Mouse (Mus musculus) embryonic facial prominence, embryonic 12.5 days (tissue): Measurements from ENCODE around the gene Abcc4. TPM values are rescaled to one million over a fixed set of nuclear protein-coding genes. Genes with fewer than 3 reads are reported as not detected.

ENCODE experiments used
- ATAC-seq: fragments of 200-750 bp; cut with Nextera tagmentation; 2 replicates; pipeline ENCODE4 v1.8.0; 2017; ENCODE audit not compliant: insufficient number of reproducible peaks, insufficient read depth, low FRiP score, low TSS enrichment
- H3K27ac ChIP-seq: fragments of 300-500 bp; sonication (generic); 2 replicates; pipeline ENCODE4 v1.5.1; 2016; ENCODE audit warnings: mild to moderate bottlenecking
- H3K27me3 ChIP-seq: fragments of 300-500 bp; sonication (generic); 2 replicates; pipeline ENCODE4 v1.6.1; 2016; ENCODE audit warnings: mild to moderate bottlenecking, moderate library complexity
- H3K36me3 ChIP-seq: fragments of 300-500 bp; sonication (generic); 2 replicates; pipeline ENCODE4 v1.6.1; 2016; ENCODE audit warnings: mild to moderate bottlenecking
- H3K4me1 ChIP-seq: fragments of 300-500 bp; sonication (generic); 2 replicates; pipeline ENCODE4 v1.6.1; 2016
- H3K4me2 ChIP-seq: fragments of 300-500 bp; sonication (generic); replicated peaks from 2 replicates; pipeline ENCODE4 v1.6.1; 2016; ENCODE audit warnings: mild to moderate bottlenecking, moderate library complexity
- H3K4me3 ChIP-seq: fragments of 300-500 bp; sonication (generic); 2 replicates; pipeline ENCODE4 v1.5.1; 2016; ENCODE audit warnings: mild to moderate bottlenecking
- H3K9ac ChIP-seq: fragments of 300-500 bp; sonication (generic); 2 replicates; pipeline ENCODE4 v1.6.1; 2016; ENCODE audit warnings: mild to moderate bottlenecking, moderate library complexity
- H3K9me3 ChIP-seq: fragments of 300-500 bp; sonication (generic); 2 replicates; pipeline ENCODE4 v1.6.1; 2016; ENCODE audit warnings: mild to moderate bottlenecking, moderate library complexity
- WGBS: fragments of 180-500 bp; shearing (Covaris S2); methylation state at CpG from one replicate; pipeline ENCODE4 v1.1.7; 2016; 5-methylcytosine and 5-hydroxymethylcytosine counted together
- polyA plus RNA-seq: library from polyadenylated mRNA; unstranded; fragments of >200 nt; fragmentation: Nextera tagmentation; extraction: Ambion mirVana; gene quantifications from 2 replicates; pipeline ENCODE4 v1.2.1, GENCODE M21; 2016

Abcc4 gene
- 2.3 and 2.8 TPM in 2 replicates for polyA plus RNA-seq

DNA sequence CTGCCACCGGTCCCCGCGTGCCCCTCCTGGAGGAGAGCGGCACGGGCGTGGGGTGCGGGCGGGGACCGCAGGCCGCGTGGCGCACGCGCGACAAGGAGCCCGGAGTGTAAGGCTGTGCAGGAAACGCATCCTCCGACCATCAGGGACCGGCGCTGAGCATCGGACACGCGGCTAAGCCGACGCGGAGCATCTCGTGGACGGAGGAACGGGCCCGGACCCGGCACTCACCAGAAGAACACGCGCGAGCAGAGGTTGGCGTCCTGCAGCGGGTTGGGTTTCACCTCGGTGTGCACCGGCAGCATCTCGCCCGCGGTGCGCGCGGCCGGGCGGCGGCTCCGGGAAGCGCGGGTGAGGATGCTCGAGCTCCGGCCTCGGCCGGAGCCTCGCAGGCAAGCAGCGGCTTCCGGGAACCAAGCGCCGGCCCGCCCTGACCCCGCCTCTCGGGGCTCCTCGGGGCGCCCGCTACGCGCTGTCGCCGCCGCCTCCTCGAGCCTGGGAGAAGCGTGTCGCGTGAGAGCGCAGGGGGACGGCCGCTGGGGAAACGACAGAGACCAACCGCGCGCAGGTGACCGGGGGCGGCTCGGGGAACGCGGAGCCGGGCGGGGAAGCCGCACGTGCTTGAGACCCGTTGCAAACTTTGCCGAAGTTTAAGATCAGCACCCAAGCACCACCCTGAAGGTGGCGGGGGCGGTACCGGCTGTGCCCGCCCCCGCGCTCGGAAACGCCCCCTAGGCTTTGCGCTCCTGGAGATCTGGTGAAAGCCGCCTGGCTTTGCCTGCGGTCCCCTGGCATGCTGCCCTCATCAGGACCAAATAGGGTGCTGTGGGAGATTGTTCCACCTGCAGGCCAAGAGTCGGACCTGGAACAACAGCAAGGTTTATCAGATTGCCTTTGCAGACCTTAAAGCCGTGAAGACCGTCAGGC is at the start of gene Abcc4:
Abcc4 (minus strand) TSS at position 412 of the 924 bp plus-strand sequence.
- WGBS = under 1% methylated on average over 106 of the region's 106 CpGs
- peak within 1 kb of the TSS; percentile 88 for H3K4me2 ChIP-seq
- peaks cover 9% of the 10 kb centered on the region for H3K4me1 ChIP-seq
- no peaks in the 10 kb centered on the region for H3K9me3 ChIP-seq
- peak within 1 kb of the TSS; percentile 39 for H3K9ac ChIP-seq
- H3K27me3 ChIP-seq = peaks cover 44% of the 10 kb centered on the region
- ATAC-seq = peak; percentile 54
- H3K27ac ChIP-seq = no peak within 1 kb of the TSS
- peak within 1 kb of the TSS; percentile 55 for H3K4me3 ChIP-seq
- no peaks in the 10 kb centered on the region for H3K36me3 ChIP-seq

DNA sequence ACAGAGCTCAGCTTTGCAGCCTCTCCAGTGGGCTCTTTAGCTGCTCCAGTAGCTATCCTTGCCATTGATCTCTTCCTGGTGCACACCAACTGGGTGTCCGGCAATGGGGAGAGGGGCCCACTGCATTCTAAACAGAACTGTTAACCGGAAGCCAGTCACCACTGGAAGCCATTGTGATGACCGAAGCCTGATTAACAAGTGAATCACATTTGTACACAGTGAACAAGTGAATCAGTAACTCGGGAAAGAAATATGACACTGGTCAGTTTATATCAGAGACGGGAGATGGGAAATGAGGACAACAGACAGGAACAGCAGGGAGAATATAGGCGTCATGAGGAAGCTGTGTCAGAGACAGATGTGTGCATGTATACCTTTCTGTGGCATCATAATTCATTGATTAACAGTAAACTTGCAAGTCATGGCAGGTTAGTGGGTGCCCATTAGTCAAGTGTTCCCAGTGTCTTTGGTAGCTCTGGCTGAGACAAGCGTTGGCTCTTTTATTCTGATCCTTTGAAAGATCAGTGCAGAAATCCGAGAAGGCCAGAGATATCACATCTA is 45.3 kb upstream of the Abcc4 start:
- ATAC-seq = no peak
- 87% methylated on average over 8 of the region's 8 CpGs for WGBS
- Histone ChIP-seq H3K27ac (no peak overlapping the region), H3K4me2 (no peak overlapping the region), H3K27me3 (no peaks in the 10 kb centered on the region), H3K9me3 (no peaks in the 10 kb centered on the region), H3K4me3 (no peak overlapping the region), H3K9ac (no peak overlapping the region), H3K36me3 (no peaks in the 10 kb centered on the region), H3K4me1 (no peaks in the 10 kb centered on the region)

DNA sequence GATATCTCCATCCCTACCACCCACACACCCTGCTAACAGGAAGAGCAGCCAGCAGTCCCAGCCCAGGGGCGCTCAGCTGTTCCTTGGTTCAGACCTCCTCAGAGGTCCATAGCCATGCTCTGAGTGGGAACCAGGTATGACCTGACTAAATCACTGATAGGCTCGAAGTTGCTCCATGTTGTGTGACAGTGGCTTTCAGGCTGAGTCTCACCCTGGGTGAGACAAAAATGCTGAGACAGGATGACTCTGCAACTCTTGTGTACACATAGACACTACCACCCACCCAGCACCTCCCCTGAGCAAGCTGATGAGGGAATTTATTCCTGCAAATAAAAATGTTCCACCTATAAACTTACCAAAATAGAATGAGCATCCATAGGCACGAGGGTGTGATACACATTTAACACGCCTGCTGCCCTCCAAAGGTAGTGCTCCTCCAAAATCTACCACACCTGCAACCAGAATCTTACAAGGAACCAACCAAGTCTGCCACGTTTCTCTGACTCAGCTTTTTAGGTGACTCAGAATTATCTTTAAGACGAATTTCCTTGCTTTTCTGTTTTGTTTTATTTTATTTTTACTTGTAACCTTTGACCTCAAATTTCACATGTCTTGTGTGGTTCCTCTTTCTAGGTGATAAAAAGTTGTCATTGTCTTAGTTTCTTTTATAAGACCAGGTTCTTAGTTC is 44.6 kb upstream of the Abcc4 start:
- H3K4me3 ChIP-seq = no peak overlapping the region
- no peak overlapping the region for H3K9ac ChIP-seq
- no peaks in the 10 kb centered on the region for H3K4me1 ChIP-seq
- H3K4me2 ChIP-seq = no peak overlapping the region
- no peaks in the 10 kb centered on the region for H3K27me3 ChIP-seq
- 84% methylated on average over 6 of the region's 6 CpGs for WGBS
- no peaks in the 10 kb centered on the region for H3K36me3 ChIP-seq
- no peaks in the 10 kb centered on the region for H3K9me3 ChIP-seq
- H3K27ac ChIP-seq = no peak overlapping the region
- no peak for ATAC-seq

DNA sequence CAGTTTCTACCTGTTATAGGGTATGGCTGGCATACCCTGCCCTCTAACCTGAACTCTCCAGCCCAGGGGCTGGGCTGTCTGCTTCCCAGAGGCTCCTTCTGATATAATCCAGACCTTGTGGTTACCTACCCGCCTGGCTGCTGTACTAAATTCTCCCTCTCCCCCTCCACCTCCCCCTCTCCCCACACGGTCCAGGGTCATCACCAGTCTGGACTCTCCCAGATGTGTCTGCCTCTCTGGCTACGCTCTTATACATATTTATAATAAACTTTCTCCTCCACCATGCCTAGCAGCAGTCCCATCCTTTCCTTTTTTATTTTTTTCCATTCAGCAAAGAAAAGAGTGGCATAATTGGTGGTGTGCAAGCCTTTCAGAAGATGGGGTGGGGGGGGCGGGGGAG is 43.7 kb upstream of the Abcc4 start:
- Histone ChIP-seq H3K27me3 (no peaks in the 10 kb centered on the region), H3K4me1 (no peaks in the 10 kb centered on the region), H3K9ac (no peak overlapping the region), H3K36me3 (no peaks in the 10 kb centered on the region), H3K4me2 (no peak overlapping the region), H3K27ac (no peak overlapping the region), H3K4me3 (no peak overlapping the region), H3K9me3 (no peaks in the 10 kb centered on the region)
- 56% methylated on average over 4 of the region's 4 CpGs for whole genome bisulfite sequencing
- no peak for ATAC-seq

DNA sequence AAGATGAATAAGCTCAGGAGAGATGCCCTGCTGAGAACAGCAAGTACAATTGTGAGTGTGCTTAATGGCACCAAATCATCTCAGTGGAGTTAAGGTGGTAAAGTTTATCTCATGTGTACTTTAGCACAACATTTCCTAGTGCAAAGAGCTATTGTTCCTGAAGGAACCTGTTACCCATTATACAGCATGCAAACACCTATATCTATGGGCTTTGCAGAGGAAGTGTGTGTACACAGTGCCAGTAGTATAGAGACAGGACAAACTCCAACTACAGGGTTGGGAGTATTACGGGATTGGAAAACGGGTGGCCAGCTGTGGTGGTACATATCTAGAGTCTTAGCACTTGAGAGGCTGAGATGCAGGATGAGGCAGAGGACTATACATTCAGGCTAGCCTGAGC is 43.0 kb upstream of the Abcc4 start:
- no peak overlapping the region for H3K4me2 ChIP-seq
- no peaks in the 10 kb centered on the region for H3K27me3 ChIP-seq
- no peak overlapping the region for H3K4me3 ChIP-seq
- no peak for ATAC-seq
- H3K9me3 ChIP-seq = no peaks in the 10 kb centered on the region
- H3K9ac ChIP-seq = no peak overlapping the region
- no peaks in the 10 kb centered on the region for H3K4me1 ChIP-seq
- H3K36me3 ChIP-seq = no peaks in the 10 kb centered on the region
- WGBS = 93% methylated on average over 2 of the region's 2 CpGs
- H3K27ac ChIP-seq = no peak overlapping the region

DNA sequence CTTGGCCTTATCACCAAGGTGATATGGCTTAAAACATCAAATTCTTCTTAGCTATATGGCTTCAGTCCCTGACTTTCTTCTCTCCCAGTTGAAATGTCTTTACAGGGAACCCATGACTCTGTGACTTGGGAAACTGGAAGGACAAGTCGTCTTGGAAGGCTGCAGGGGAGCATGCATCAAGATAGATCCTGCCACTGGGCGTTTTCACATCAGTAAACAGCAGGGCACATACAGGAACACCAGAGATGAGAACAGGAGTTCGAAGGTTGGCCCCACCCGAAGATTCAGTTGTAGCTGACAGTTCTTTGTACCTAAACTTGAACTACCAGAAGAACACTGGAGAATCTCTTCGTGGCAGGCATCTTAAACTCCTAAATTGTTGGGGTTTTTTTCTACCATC is 36.8 kb upstream of the Abcc4 start:
- WGBS = 72% methylated on average over 5 of the region's 5 CpGs
- no peaks in the 10 kb centered on the region for H3K27me3 ChIP-seq
- H3K4me2 ChIP-seq = no peak overlapping the region
- no peak overlapping the region for H3K27ac ChIP-seq
- no peak overlapping the region for H3K9ac ChIP-seq
- H3K4me1 ChIP-seq = no peaks in the 10 kb centered on the region
- no peak overlapping the region for H3K4me3 ChIP-seq
- H3K36me3 ChIP-seq = no peaks in the 10 kb centered on the region
- peaks cover 4% of the 10 kb centered on the region; the same call in 1 of the 2 replicates for H3K9me3 ChIP-seq
- no peak for ATAC-seq

DNA sequence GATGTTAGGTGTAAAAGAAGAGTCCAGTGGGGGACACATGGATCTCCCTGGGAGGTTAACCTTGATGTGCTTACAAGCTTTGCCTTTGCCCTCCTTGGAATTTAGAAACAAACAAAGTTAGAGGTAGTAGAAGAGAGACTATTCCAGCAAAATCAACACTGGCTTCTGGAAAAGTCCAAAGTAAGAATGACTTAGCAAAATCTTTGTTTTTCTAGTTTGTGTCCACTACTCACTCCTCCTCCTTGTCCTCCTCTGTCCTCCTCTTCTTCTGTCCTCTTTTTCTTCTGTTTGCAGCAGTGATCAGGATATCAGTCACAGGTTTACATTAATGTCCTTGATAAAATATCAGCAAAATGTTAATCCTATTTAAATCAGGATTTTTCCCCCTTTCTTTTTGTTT is 35.8 kb upstream of the Abcc4 start:
- H3K9me3 ChIP-seq = peaks cover 4% of the 10 kb centered on the region; the same call in 1 of the 2 replicates
- ATAC-seq = no peak

DNA sequence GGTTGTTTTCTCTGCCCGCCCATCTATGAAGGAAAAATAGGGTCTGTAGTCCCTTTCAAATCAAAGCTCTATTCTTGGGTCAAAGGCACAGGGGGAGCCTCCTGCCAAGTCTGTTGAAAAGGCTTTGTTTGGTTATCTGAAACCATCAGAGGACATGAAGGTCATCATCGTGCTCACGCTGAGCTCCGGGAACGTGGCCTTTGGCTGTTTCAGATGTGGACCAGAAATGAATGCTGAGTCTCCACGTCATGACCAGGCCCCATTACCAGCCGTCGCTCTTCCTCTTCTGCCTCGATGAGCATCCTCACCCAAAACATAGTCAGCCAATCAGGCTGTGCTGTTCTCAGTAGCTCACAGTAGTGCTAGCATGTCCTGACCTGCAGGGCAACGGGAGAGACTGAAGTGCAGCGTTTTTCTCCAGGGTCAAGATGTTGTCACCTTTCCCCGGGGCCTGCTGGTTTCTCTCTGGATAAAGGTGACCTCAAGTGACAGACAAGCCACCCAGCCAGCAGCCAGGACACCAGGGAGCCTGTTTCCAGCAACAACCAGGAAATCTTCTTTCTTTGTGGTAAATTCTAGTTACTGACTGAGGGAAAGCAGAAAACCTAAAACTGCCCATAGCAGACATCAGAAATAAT is 31.4 kb upstream of the Abcc4 start:
- Histone ChIP-seq H3K27ac (no peak overlapping the region), H3K9ac (no peak overlapping the region), H3K4me2 (no peak overlapping the region), H3K36me3 (no peaks in the 10 kb centered on the region), H3K9me3 (peaks cover 4% of the 10 kb centered on the region; the same call in 1 of the 2 replicates), H3K4me3 (no peak overlapping the region), H3K4me1 (no peaks in the 10 kb centered on the region), H3K27me3 (no peaks in the 10 kb centered on the region)
- 25% methylated on average over 12 of the region's 12 CpGs for WGBS
- ATAC-seq = no peak

More for the DNA sequence above, 35.8 kb upstream of the Abcc4 start:
- Histone ChIP-seq H3K4me3 (no peak overlapping the region), H3K4me2 (no peak overlapping the region), H3K4me1 (no peaks in the 10 kb centered on the region), H3K27ac (no peak overlapping the region), H3K9ac (no peak overlapping the region), H3K36me3 (no peaks in the 10 kb centered on the region), H3K27me3 (no peaks in the 10 kb centered on the region)

DNA sequence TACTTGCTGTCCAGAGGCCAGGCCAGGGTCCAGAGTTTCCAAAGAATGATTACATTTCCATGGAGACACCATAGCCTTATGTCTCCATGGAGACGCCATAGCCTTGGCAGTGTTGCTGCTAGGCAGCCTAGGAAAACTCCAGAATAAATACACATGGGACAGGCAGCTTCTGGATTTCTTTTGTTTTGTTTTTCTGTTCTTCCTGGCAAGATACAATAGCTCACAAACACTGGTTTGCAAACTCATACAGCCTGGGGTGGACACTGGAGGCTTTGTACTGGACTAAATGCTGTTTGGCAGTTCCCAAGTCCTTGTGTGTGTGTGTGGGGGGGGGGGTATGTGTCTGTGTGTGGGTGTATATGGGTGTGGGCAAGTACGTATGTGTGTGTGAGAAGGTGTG is 29.1 kb upstream of the Abcc4 start:
- ATAC-seq = no peak
- H3K27me3 ChIP-seq = no peaks in the 10 kb centered on the region
- H3K4me3 ChIP-seq = no peak overlapping the region
- no peaks in the 10 kb centered on the region for H3K36me3 ChIP-seq
- no peaks in the 10 kb centered on the region for H3K4me1 ChIP-seq
- H3K9ac ChIP-seq = no peak overlapping the region
- H3K27ac ChIP-seq = no peak overlapping the region
- H3K9me3 ChIP-seq = peaks cover 1% of the 10 kb centered on the region; the same call in 1 of the 2 replicates
- WGBS = 68% methylated on average over 2 of the region's 2 CpGs
- H3K4me2 ChIP-seq = no peak overlapping the region

DNA sequence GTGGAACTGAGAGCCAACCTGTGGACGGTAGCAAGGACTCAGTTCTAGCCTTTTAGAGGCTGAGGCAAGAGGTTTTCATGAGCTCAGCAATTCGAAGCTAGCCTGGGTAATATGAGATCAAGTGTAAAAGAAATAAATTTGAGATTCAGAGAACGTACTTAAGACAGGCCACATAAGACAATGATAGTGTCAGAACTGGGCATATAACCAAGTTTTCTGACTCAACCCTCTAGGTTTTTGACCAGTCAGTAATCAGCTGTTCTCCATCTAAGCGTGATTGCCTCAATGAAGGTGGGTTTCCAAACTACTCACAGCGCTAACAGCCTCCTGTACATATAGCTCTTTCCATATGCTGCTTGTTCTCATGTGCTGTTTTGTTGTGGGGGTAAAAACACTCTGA is 27.1 kb upstream of the Abcc4 start:
- Histone ChIP-seq H3K4me3 (no peak overlapping the region), H3K9ac (no peak overlapping the region), H3K4me2 (no peak overlapping the region), H3K4me1 (no peaks in the 10 kb centered on the region), H3K36me3 (no peaks in the 10 kb centered on the region), H3K27ac (no peak overlapping the region), H3K27me3 (no peaks in the 10 kb centered on the region), H3K9me3 (no peaks in the 10 kb centered on the region)
- 85% methylated on average over 5 of the region's 5 CpGs for WGBS
- no peak for ATAC-seq

DNA sequence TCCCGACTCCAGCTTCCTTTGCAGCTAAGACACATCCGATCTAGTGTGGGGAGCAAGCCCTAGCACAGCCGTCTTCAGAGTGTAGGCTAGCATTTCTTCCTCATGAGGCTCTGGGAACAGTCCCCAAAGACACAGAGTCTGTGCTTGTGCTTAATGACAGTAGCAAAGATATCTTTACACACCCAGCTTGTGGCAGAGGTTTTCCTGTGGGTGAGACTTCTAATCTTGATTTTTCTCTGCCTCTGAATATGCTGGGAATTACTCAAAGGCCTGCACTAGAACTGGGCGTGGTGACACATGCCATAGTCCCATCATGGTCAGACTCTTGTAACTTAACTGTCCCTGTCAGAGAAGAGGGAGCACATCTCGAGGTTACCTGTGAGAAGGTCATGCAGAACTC is 24.6 kb upstream of the Abcc4 start:
- H3K9ac ChIP-seq = no peak overlapping the region
- no peak overlapping the region for H3K4me2 ChIP-seq
- no peaks in the 10 kb centered on the region for H3K36me3 ChIP-seq
- H3K4me3 ChIP-seq = no peak overlapping the region
- H3K27ac ChIP-seq = no peak overlapping the region
- no peaks in the 10 kb centered on the region for H3K27me3 ChIP-seq
- 84% methylated on average over 5 of the region's 5 CpGs for WGBS
- H3K9me3 ChIP-seq = no peaks in the 10 kb centered on the region
- H3K4me1 ChIP-seq = no peaks in the 10 kb centered on the region
- ATAC-seq = no peak
